Mouse (Mus musculus): Measurements from ENCODE around the gene Gtf3c2. TPM values are rescaled to one million over a fixed set of nuclear protein-coding genes. Genes with fewer than 3 reads are reported as not detected.

Gene Gtf3c2
- total RNA-seq, 2 experiments from 2014 or later: 21.8 to 24.5 TPM

GRCm38 (mm10) chr5:31198170-31198569 lies 18.2 kb upstream of the Gtf3c2 start:
- no peak for DNase-seq

DNA sequence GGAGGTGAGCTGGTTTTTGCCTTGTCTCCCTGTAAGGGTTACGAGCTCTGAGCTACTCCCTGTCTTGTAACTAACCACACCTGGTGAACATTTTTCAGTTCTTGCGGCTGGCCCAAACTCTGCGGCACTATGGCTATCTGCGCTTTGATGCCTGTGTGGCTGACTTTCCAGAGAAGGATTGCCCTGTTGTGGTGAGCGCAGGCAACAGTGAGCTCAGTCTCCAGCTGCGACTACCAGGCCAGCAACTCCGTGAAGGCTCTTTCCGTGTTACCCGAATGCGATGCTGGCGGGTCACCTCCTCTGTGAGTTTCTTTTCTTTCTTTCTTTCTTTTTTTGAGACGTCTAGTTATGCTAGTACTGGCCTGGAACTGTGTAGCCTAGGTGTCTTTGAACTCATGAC lies 17.1 kb upstream of the Gtf3c2 start:
- no peak for DNase-seq

DNA sequence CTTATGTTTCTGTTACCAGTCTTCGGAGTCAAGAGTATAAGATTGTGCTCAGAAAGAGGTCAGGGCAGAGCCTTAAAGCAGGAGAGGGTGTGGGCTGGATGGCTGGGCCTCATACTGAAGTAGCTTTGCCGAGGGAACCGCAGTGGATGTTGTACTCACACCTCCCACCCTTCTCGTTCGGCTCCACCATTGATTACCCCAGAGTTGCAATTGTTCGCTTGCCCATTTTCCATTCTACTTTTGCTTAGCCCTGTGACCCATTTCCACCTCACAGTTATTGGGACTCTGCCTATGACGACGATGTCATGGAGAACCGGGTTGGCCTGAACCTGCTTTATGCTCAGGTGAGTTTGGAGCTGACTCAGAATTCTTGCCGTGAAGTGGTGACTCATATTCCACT lies 16.3 kb upstream of the Gtf3c2 start:
- no peak for DNase-seq

DNA sequence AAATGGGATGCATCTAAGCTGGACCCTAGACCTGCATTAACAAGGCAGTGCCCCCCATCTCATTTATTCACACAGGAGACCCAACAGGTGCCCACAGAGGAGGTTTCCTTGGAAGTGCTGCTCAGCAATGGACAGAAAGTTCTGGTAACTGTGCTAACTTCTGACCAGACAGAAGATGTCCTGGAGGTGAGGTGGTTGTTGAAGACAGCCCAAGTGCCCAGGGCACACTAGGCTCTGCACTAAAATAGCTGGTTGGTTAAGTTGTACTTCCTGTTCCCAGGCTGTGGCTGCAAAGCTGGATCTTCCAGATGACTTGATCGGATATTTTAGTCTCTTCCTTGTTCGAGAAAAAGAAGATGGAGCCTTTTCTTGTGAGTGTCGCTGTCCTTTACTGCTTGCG lies 15.7 kb upstream of the Gtf3c2 start:
- DNase-seq: no peak

GRCm38 (mm10) chr5:31194486-31195485 lies 14.8 kb upstream of the Gtf3c2 start:
- no peak for DNase-seq

DNA sequence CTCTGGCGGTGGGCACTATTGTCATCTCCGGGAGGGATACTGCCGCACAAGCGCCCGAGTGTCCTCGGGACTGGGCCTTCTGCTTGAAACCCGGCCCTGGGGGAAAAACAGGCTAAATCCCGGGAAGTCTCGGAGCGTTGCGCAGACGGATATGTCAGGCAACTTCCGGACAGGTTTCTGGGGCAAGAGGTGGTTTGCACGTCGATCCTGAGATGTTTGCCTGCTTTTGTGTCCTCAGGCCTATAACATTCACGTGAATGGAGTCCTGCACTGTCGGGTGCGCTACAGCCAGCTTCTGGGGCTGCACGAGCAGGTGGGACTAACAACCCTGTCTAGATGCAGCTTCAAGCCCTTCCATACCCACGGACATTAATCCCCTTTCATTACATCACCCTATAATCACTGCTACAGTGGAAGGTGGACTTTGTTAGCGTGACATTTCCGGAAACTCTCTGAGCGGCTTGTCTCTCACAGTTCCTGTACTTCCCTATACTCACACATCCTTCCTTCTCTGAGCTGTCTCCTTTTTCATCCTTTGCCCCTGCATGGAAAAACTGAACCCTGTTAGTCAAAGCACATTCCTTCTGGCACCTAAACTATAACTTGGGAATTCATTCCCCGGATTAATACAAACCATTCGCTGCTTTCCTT lies 13.8 kb upstream of the Gtf3c2 start:
- DNase-seq: no peak

- DNase-seq: peak; percentile 99
Observed at GRCm38 (mm10) chr5:31192939-31193630, 13.1 kb upstream of the Gtf3c2 start, which contains the start of the genes Snx17 and Eif2b4. Gene Snx17, plus strand, starts transcription at chr5:31193227. Gene Eif2b4, minus strand, starts transcription at chr5:31193430.

- no peak for DNase-seq
Observed at GRCm38 (mm10) chr5:31192045-31192938, 12.3 kb upstream of the Gtf3c2 start.

GRCm38 (mm10) chr5:31190201-31190600 lies 10.3 kb upstream of the Gtf3c2 start:
- DNase-seq: no peak

DNA sequence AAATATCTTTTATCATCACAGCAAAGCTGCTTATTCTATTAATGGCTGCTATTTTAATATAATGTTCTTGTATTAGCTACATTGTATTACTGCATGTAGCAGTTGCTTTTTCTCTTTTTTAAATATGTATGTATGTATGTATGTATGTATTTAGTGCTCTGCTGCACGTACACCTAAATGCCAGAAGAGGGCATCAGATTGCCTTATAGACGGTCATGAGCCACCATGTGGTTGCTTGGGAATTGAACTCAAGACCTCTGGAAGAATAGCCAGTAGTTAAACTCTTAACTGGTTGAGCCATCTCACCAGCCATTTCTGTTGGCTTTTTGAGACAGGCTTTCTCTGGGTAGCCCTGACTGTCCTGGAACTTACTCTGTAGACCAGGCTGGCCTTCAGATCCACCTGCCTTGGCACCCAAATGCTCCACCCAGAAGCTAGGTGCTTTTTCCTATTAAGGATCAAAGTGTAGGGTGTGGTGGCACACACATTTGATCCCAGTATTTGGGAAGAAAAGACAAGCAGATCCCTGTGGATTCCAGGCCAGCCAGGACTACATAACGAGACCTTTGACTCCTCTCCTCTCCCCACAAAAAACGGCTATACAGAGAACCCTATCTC lies 8.4 kb upstream of the Gtf3c2 start:
- no peak for DNase-seq

GRCm38 (mm10) chr5:31183678-31184077 lies 3.7 kb upstream of the Gtf3c2 start:
- no peak for DNase-seq

DNA sequence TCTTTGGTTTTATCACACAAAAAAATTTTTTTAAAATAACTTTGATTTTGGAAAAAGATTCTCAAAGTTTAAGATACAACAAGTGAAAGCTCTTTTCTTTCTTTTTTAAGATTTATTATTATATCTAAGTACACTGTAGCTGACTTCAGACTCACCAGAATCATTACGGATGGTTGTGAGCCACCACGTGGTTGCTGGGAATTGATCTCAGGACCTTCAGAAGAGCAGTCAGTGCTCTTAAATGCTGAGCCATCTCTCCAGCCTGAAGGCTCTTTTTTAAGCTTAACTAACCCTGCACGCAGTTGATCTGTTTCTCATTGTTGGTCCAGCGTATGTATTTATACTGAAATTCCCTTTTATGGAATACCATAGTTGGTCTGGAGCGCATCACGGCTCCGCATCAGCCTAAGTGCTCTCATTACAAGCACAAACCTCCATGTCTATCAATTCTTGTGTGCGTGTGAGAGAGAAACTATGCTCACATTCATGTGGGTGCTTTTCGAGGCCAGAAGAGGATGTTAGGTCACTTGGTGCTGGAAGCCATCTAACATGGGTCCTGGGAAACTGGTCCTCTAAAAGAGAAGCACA lies 1.3 kb upstream of the Gtf3c2 start:
- DNase-seq: no peak

DNA sequence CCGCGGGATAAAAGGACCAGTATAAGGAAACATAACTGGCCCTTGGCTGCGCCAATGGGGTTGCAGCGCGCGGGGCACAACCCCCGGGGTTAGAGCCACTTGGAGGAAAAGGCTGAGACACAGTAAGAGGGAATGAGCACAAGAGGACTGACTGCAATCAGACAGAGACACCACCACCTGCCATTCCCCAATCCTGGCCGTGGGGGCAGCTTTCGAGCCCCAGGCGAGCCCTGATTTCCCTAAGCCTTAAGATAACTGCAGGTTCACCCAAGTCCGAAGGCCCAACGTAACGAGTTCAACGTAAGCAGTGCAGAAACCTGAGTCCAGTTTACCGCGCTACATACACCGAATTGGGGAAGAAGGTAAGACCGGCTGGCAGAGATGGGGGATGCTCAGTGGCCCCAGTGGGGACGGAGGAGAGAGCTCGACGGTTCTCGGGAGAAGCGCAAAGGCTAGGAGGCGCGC lies 611 bp downstream of the Gtf3c2 start:
- DNase-seq: no peak

DNA sequence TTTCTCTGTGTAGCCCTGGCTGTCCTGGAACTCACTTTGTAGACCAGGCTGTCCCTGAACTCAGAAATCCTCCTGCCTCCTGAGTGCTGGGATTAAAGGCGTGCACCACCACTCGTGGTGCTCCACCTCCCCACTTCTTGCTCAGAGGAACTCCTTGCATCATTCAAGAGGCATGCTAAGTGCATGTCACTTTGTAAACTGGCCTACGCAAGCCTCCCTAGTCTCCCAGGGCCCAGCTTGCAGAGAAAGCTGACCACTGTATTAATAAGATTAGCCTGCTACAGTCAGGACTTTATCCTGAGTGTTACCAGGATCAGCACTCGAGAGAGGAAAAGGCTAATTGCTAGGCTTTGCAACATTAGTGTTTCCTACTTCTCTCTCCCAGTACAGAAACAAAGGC lies 11.3 kb downstream of the Gtf3c2 start:
- DNase-seq: no peak

- DNase-seq: no peak
Observed at GRCm38 (mm10) chr5:31164878-31165277, 15.1 kb downstream of the Gtf3c2 start.

- DNase-seq: no peak
Observed at GRCm38 (mm10) chr5:31162462-31162861, 17.5 kb downstream of the Gtf3c2 start.

- DNase-seq: peak; percentile 80
Observed at GRCm38 (mm10) chr5:31154152-31154553, 25.8 kb downstream of the Gtf3c2 start, which contains the start of gene Mpv17. Gene Mpv17, minus strand, starts transcription at chr5:31154251.

- DNase-seq: peak; percentile 48
Observed at GRCm38 (mm10) chr5:31153516-31154151, 26.3 kb downstream of the Gtf3c2 start.

DNA sequence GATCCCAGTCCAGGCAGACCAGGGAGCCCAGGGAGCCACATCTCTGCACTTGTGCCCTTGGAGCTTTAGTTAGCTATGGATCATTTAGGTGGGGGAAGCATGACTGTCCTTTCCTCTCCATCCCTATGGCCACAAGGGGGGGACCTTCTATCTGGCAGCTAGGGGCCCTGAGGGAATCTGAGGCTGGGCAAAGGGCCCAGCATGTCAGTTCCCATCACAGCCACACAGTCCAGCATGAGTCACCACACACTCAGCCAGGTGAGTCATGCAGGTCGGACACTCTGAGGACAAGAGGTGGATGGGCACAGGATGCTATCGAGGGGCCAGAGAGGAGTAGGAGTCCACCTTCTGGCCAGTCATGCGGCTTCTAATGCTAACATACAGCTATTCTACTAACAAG lies 28.2 kb downstream of the Gtf3c2 start:
- no peak for DNase-seq

- no peak for DNase-seq
Observed at GRCm38 (mm10) chr5:31149781-31150180, 30.2 kb downstream of the Gtf3c2 start.

Data from gastrocnemius, postnatal 25 days (tissue).